Mouse (Mus musculus): ENCODE results near the gene Hnrnph1.

- TF ChIP-seq EP300 (IDR thresholded peaks at IDR 0.05; ENCODE audit: low read length) = no peak
- TF ChIP-seq TCF12 (IDR thresholded peaks at IDR 0.05; ENCODE audit: low read depth, low read length) = no peak
- no peak for TF ChIP-seq MAX (IDR thresholded peaks at IDR 0.05; ENCODE audit: low read length)
- TF ChIP-seq CTCF (conservative IDR thresholded peaks at IDR 0.05 in 1 of 2, IDR thresholded peaks at IDR 0.05 in 1 of 2; ENCODE audit: low read depth in 2 of 2, low read length in 2 of 2) = no peak
- no peak for TF ChIP-seq RAD21 (IDR thresholded peaks at IDR 0.05; ENCODE audit: low read depth, low read length)
- no peak for TF ChIP-seq USF2 (conservative IDR thresholded peaks at IDR 0.05; ENCODE audit: low read depth, low read length)
- TF ChIP-seq NRF1 (IDR thresholded peaks at IDR 0.05; ENCODE audit: low read depth, low read length) = no peak
- TF ChIP-seq CHD1 (IDR thresholded peaks at IDR 0.05; ENCODE audit: low read depth, low read length) = no peak
Measured at GRCm38 (mm10) chr11:50379023-50379752, 2.4 kb downstream of the Hnrnph1 start.

All from CH12.LX (cell line).